Mouse (Mus musculus) hindbrain, embryonic 15.5 days (tissue): ENCODE data around the gene Shisa3. TPM values are rescaled to one million over a fixed set of nuclear protein-coding genes. Genes with fewer than 3 reads are reported as not detected.

Experiments
- ATAC-seq: fragments of 200-750 bp; cut with Nextera tagmentation; 2 replicates; pipeline ENCODE4 v1.8.0; 2017; ENCODE audit warnings: low read depth, moderate number of reproducible peaks, moderate TSS enrichment; ENCODE audit not compliant: low FRiP score
- H3K27ac ChIP-seq: fragments of 300-500 bp; sonication (generic); replicated peaks from 2 replicates; pipeline ENCODE4 v1.5.1; 2015; ENCODE audit warnings: mild to moderate bottlenecking, inconsistent platforms
- H3K27me3 ChIP-seq: fragments of 300-500 bp; sonication (generic); 2 replicates; pipeline ENCODE4 v1.6.1; 2015; ENCODE audit warnings: control low read depth, inconsistent platforms
- H3K36me3 ChIP-seq: fragments of 300-500 bp; sonication (generic); 2 replicates; pipeline ENCODE4 v1.6.1; 2015; ENCODE audit warnings: control low read depth, inconsistent platforms
- H3K4me1 ChIP-seq: fragments of 300-500 bp; sonication (generic); replicated peaks from 2 replicates; pipeline ENCODE4 v1.6.1; 2015; ENCODE audit warnings: control low read depth, inconsistent platforms
- H3K4me2 ChIP-seq: fragments of 300-500 bp; sonication (generic); 2 replicates; pipeline ENCODE4 v1.6.1; 2015; ENCODE audit warnings: moderate library complexity, mild to moderate bottlenecking, inconsistent platforms
- H3K4me3 ChIP-seq: fragments of 300-500 bp; sonication (generic); 2 replicates; pipeline ENCODE4 v1.5.1; 2015; ENCODE audit warnings: mild to moderate bottlenecking, inconsistent platforms
- H3K9ac ChIP-seq: fragments of 300-500 bp; sonication (generic); 2 replicates; pipeline ENCODE4 v1.6.1; 2015; ENCODE audit warnings: inconsistent platforms
- H3K9me3 ChIP-seq: fragments of 300-500 bp; sonication (generic); 2 replicates; pipeline ENCODE4 v1.6.1; 2016; ENCODE audit warnings: control low read depth, inconsistent platforms
- WGBS: fragments of 180-500 bp; shearing (Covaris S2); methylation state at CpG from one replicate; pipeline ENCODE4 v1.1.7; 2015; 5-methylcytosine and 5-hydroxymethylcytosine counted together
- microRNA-seq: library from miRNA; unstranded; fragments of <30 nt; microRNA quantifications from one replicate; pipeline ENCODE4, GENCODE M21; 2016
- polyA plus RNA-seq: library from polyadenylated mRNA; unstranded; fragments of >200 nt; fragmentation: Nextera tagmentation; extraction: Ambion mirVana; gene quantifications from 2 replicates; pipeline ENCODE4 v1.2.1, GENCODE M21; 2015

Shisa3 gene
- polyA plus RNA-seq, 1 experiment from 2014 or later: 4.2 TPM

DNA sequence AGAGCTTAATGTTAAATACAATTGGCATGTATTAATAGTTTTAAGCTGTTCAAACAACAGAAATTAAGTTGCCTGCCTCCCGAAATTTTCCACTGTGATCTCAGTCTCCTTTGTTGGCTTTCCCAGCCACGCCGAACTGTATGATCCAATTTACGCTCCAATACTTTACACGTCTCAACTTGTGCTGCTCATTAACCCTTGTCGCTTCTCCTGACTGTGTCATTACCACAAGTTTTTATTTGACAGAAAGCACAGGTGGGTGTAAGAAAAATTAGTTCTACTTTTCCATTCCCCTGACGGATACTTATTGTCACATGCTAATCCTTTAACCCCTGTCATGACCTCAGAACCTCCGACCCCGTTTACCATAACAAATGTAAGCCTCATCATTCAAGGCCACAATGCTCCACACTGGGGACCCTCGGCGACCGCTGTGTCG is 49.2 kb downstream of the Shisa3 start:
- Histone ChIP-seq H3K9ac (no peak overlapping the region), H3K4me3 (no peak overlapping the region), H3K27me3 (no peaks in the 10 kb centered on the region; the same call in 1 of the 2 replicates), H3K9me3 (no peaks in the 10 kb centered on the region), H3K4me1 (peaks cover 5% of the 10 kb centered on the region; the same call in 1 of the 2 replicates), H3K27ac (no peak overlapping the region), H3K4me2 (no peak overlapping the region), H3K36me3 (peaks cover 5% of the 10 kb centered on the region)
- 17% methylated on average over 13 of the region's 13 CpGs for WGBS
- ATAC-seq: no peak

DNA sequence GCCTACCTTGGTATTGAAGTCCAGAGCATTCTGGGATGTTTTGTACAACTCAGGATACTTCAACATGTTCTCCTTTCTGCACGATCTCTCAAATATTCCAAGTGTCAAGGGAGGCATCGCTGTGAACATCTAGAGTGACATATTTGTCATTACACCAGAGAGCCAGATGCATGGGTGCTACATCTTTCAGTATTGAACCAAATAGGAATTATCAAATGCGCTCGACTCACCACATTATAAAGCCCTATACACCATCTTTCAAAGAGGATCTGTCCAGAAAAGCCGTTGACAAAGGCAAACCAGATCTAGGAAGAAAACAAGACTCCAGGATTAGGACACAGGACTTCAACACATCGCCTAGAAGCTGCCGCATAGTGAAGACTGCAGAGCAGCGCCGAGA is 52.2 kb downstream of the Shisa3 start:
- Histone ChIP-seq H3K36me3 (0 out of 2 replicates have a peak, but pooled peaks cover 5% of the 10 kb centered on the region), H3K27me3 (no peaks in the 10 kb centered on the region; the same call in 1 of the 2 replicates)
- ATAC-seq: no peak

DNA sequence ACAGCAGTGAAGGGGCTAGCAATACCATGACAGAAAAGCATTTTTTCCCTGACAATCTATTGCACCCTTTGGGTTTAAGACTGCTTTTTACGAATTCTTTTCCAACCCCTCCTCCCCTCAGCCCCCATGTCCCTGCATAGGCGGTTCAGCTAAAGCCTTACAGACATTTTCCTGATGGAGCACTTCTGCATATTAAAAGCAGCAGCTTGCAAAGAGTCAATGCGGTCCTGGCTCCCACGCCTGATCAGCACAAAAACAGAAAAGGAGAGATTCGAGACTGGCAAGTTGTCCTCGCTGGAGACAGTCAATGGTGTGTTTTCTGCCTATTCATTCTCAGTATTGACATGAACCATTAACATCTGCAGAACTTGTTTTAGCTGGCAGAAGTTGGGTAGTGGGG is 55.0 kb downstream of the Shisa3 start:
- H3K4me3 ChIP-seq: no peak overlapping the region
- H3K36me3 ChIP-seq: peaks cover 9% of the 10 kb centered on the region; the same call in 1 of the 2 replicates

More for the DNA sequence above, 52.2 kb downstream of the Shisa3 start:
- H3K9me3 ChIP-seq: no peaks in the 10 kb centered on the region
- no peak overlapping the region for H3K4me2 ChIP-seq
- peaks cover 5% of the 10 kb centered on the region; the same call in 1 of the 2 replicates for H3K4me1 ChIP-seq
- H3K4me3 ChIP-seq: no peak overlapping the region
- no peak overlapping the region for H3K27ac ChIP-seq
- H3K9ac ChIP-seq: no peak overlapping the region
- 90% methylated on average over 9 of the region's 9 CpGs for WGBS

DNA sequence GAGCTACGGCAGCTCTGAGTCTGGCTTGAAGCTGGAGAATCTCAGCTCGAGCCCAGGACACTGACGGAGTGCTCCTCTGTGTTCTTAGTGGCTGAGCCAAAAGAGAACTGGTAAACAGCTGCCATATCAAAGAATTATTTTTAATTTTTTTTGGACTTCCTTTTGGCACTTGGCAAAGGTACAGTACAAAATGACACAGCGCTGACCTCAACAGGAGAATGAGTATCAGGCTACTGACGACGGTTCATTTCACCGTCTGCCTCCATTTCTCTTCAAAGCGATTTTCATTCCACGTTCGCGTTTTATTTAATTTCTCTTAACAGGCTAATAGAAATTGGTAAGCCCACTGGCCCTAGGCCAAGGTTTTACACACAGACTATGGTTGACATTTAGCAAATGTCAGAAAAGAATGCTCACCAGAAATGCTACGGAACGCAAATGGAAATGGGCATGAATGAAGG is 61.8 kb downstream of the Shisa3 start:
- Histone ChIP-seq H3K36me3 (peaks cover 20% of the 10 kb centered on the region), H3K27ac (no peak overlapping the region), H3K4me3 (no peak overlapping the region), H3K4me1 (peaks cover 4% of the 10 kb centered on the region; the same call in 1 of the 2 replicates), H3K4me2 (no peak overlapping the region), H3K27me3 (no peaks in the 10 kb centered on the region), H3K9me3 (no peaks in the 10 kb centered on the region), H3K9ac (no peak overlapping the region)
- 0 out of 2 replicates have a peak, but pooled peaks have one; percentile 45 for ATAC-seq
- WGBS: 62% methylated on average over 13 of the region's 13 CpGs

More for the DNA sequence above, 55.0 kb downstream of the Shisa3 start:
- Histone ChIP-seq H3K9me3 (no peaks in the 10 kb centered on the region), H3K4me2 (no peak overlapping the region), H3K4me1 (no peaks in the 10 kb centered on the region), H3K27me3 (no peaks in the 10 kb centered on the region; the same call in 1 of the 2 replicates), H3K27ac (no peak overlapping the region), H3K9ac (no peak overlapping the region)
- 28% methylated on average over 6 of the region's 6 CpGs for WGBS
- no peak for ATAC-seq

DNA sequence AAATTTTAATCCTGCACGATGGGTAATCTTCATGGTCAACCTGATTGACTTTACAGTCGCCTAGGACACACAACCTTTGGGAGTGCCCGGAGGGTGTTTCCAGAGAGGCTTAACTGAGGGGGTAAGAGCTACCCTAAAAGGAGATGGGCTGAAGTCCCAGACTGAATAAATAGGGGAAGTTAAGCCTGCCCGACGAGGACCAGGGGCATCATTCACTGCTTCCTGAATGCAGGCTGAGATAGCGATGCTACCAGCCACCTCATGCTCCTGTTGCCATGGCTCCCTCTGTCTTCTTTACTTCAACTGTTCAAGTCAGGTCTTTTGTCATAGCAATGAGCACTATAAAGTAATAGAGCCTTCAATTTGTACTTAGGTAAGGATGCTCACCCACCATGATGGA is 62.5 kb downstream of the Shisa3 start:
- Histone ChIP-seq H3K4me1 (peaks cover 4% of the 10 kb centered on the region; the same call in 1 of the 2 replicates), H3K27ac (no peak overlapping the region), H3K9ac (no peak overlapping the region), H3K36me3 (peaks cover 17% of the 10 kb centered on the region), H3K27me3 (no peaks in the 10 kb centered on the region), H3K9me3 (no peaks in the 10 kb centered on the region), H3K4me2 (no peak overlapping the region), H3K4me3 (no peak overlapping the region)
- WGBS: 70% methylated on average over 6 of the region's 6 CpGs
- ATAC-seq: no peak

DNA sequence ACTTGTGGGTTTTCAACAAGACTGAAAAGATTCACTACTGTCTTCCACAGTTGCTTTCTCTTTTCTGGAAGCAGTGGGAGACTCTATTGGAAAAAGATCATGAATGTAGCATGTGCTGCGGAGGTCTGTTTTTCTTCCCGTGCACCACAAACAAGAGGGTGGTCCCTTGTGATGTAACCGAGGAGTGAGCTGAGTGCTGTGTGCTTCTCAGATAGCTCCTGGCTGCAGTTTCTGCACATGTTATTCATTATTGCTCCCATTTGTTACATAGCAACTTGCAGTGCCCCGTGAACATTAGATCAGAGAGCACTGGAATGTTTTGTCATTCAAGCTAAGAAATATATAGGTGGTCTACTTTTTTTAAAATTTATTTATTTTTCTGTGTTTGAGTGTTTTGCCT is 65.3 kb downstream of the Shisa3 start:
- Histone ChIP-seq H3K27me3 (no peaks in the 10 kb centered on the region), H3K4me3 (no peak overlapping the region), H3K36me3 (peaks cover 32% of the 10 kb centered on the region), H3K4me1 (peaks cover 4% of the 10 kb centered on the region; the same call in 1 of the 2 replicates), H3K9ac (no peak overlapping the region), H3K4me2 (no peak overlapping the region), H3K9me3 (no peaks in the 10 kb centered on the region), H3K27ac (no peak overlapping the region)
- ATAC-seq: no peak
- WGBS: 78% methylated on average over 4 of the region's 4 CpGs

Small RNA genes lying within 50 kb of the gene (microRNA-seq; reads per million reads assigned to microRNA genes)
- gene Gm23617: not detected

Other genes starting within 250 kb of the Shisa3 start
- 10.9 and 12.5 TPM in 2 replicates for gene Bend4, start 179.6 kb upstream of the Shisa3 start, polyA plus RNA-seq
- gene Atp8a1, start 239.6 kb downstream of the Shisa3 start, polyA plus RNA-seq: 49.4 and 56.7 TPM in 2 replicates